Mouse (Mus musculus) forebrain, embryonic 13.5 days (tissue): Measurements from ENCODE around the gene Xrn2. TPM values are rescaled to one million over a fixed set of nuclear protein-coding genes. Genes with fewer than 3 reads are reported as not detected.

Experiments used
- ATAC-seq: fragments of 200-750 bp; cut with Nextera tagmentation; 2 replicates; pipeline ENCODE4 v1.8.0; 2017
- H3K27ac ChIP-seq: fragments of 300-500 bp; sonication (generic); 2 replicates; pipeline ENCODE4 v1.5.1; 2015; ENCODE audit warnings: inconsistent platforms, mild to moderate bottlenecking, moderate library complexity
- H3K27me3 ChIP-seq: fragments of 300-500 bp; sonication (generic); 2 replicates; pipeline ENCODE4 v1.6.1; 2015; ENCODE audit warnings: mild to moderate bottlenecking, inconsistent platforms
- H3K36me3 ChIP-seq: fragments of 300-500 bp; sonication (generic); 2 replicates; pipeline ENCODE4 v1.6.1; 2015; ENCODE audit warnings: mild to moderate bottlenecking, inconsistent platforms; ENCODE audit not compliant: poor library complexity, severe bottlenecking
- H3K4me1 ChIP-seq: fragments of 300-500 bp; sonication (generic); 2 replicates; pipeline ENCODE4 v1.6.1; 2015; ENCODE audit warnings: inconsistent platforms
- H3K4me2 ChIP-seq: fragments of 300-500 bp; sonication (generic); 2 replicates; pipeline ENCODE4 v1.6.1; 2015; ENCODE audit warnings: inconsistent platforms, mild to moderate bottlenecking, moderate library complexity
- H3K4me3 ChIP-seq: fragments of 300-500 bp; sonication (generic); 2 replicates; pipeline ENCODE4 v1.5.1; 2015; ENCODE audit warnings: mild to moderate bottlenecking, inconsistent platforms
- H3K9ac ChIP-seq: fragments of 300-500 bp; sonication (generic); 2 replicates; pipeline ENCODE4 v1.6.1; 2015; ENCODE audit warnings: mild to moderate bottlenecking, inconsistent platforms
- H3K9me3 ChIP-seq: fragments of 300-500 bp; sonication (generic); replicated peaks from 2 replicates; pipeline ENCODE4 v1.6.1; 2016; ENCODE audit warnings: inconsistent platforms
- WGBS: fragments of 180-500 bp; shearing (Covaris S2); methylation state at CpG from one replicate; pipeline ENCODE4 v1.1.7; 2015; 5-methylcytosine and 5-hydroxymethylcytosine counted together
- polyA plus RNA-seq: library from polyadenylated mRNA; unstranded; fragments of >200 nt; fragmentation: Nextera tagmentation; extraction: Ambion mirVana; gene quantifications from 2 replicates; pipeline ENCODE4 v1.2.1, GENCODE M21; 2015

Gene Xrn2
- 86.8 and 95.3 TPM in 2 replicates for polyA plus RNA-seq

- Histone ChIP-seq H3K36me3 (no peaks in the 10 kb centered on the region), H3K9ac (peak within 1 kb of the TSS; percentile 84), H3K27ac (peak within 1 kb of the TSS; percentile 99), H3K4me3 (peak within 1 kb of the TSS; percentile 70), H3K4me2 (peak within 1 kb of the TSS; percentile 56), H3K27me3 (no peaks in the 10 kb centered on the region), H3K9me3 (no peaks in the 10 kb centered on the region), H3K4me1 (peaks cover 25% of the 10 kb centered on the region)
- peak; percentile 97 for ATAC-seq
- under 1% methylated on average over 37 of the region's 37 CpGs for WGBS
These were observed at the start of gene Xrn2 for GRCm38 (mm10) chr2:147012623-147013184. Gene Xrn2, plus strand, starts transcription at chr2:147012996.

- Histone ChIP-seq H3K27ac (no peak overlapping the region), H3K9ac (no peak overlapping the region), H3K4me3 (no peak overlapping the region), H3K36me3 (no peaks in the 10 kb centered on the region), H3K9me3 (no peaks in the 10 kb centered on the region), H3K4me2 (no peak overlapping the region), H3K27me3 (no peaks in the 10 kb centered on the region), H3K4me1 (no peaks in the 10 kb centered on the region)
- ATAC-seq: no peak
- 87% methylated on average over 3 of the region's 3 CpGs for WGBS
These were observed 37.8 kb upstream of the Xrn2 start for GRCm38 (mm10) chr2:146975024-146975423.

DNA sequence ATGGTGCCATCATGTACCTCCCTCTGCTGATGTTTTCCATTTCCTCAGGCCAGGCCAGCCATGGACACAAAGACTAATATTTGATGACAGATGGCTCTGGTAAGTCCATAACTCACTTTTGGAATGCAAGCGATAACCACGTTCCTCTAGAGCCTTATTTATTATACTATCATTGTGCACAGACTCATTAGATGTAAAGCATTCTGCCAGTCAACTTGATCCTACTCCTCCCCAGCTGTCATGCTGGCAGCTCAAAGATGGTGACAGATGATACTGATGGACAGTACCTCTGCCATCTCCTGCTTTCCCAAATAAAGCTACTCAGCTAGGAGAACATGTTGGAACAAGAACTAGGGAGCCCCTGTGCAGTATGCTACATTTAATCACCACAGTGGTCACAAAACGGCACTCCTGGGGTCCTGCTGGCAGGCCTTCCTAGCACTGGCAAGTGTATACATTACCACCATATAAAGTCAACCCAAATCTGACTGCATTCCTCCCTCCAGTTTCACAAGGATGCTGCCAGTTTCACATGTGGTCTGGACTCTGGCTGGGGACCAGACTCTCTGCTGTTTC, 37.3 kb upstream of the Xrn2 start:
- no peak overlapping the region for H3K4me2 ChIP-seq
- H3K9ac ChIP-seq: no peak overlapping the region
- no peaks in the 10 kb centered on the region for H3K36me3 ChIP-seq
- no peak overlapping the region for H3K4me3 ChIP-seq
- H3K4me1 ChIP-seq: no peaks in the 10 kb centered on the region
- no peaks in the 10 kb centered on the region for H3K27me3 ChIP-seq
- ATAC-seq: no peak
- H3K27ac ChIP-seq: no peak overlapping the region
- WGBS: 80% methylated on average over 3 of the region's 3 CpGs
- H3K9me3 ChIP-seq: no peaks in the 10 kb centered on the region

DNA sequence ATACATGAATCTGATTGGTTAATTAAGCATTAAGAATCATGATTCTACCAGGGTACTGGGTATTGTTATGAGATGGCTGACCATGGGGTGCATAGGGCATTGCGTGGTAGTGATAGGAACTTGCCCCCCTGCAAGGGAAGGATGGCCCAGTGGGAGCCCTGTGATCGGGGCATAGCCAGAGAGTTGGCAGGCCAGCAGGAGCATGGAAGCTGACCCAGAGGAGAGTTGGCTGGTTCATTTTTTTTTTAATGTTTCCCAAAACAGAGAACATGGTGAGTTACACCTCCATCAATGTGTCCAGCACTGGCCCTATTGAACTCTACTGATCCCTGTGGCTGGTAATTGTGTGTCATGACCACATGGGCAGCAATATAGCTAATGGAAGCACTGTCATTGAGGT, 30.0 kb upstream of the Xrn2 start:
- H3K36me3 ChIP-seq: no peaks in the 10 kb centered on the region
- H3K4me2 ChIP-seq: no peak overlapping the region
- WGBS: 91% methylated on average over 2 of the region's 2 CpGs
- no peak overlapping the region for H3K27ac ChIP-seq
- H3K27me3 ChIP-seq: no peaks in the 10 kb centered on the region
- no peak overlapping the region for H3K9ac ChIP-seq
- H3K9me3 ChIP-seq: no peaks in the 10 kb centered on the region
- H3K4me3 ChIP-seq: no peak overlapping the region
- no peak for ATAC-seq
- peaks cover 6% of the 10 kb centered on the region; the same call in 1 of the 2 replicates for H3K4me1 ChIP-seq

DNA sequence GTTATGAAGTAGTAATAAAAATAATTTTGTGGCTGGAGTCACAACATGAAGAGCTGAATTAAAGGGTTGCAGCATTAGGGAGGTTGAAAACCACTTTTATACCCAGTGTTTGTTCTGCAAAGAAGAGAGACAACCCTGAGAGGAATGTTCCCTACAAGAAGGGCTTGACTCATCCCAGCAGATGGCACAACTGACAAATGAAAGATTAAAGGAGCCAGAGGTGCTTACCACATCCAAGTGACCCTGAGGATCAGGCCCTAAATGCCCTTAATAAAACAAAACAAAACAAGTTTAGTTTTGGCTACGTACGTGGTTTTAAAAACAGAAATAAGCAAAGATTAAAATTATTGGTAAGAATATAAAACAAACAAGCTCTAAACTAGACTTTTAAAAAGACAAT, 28.0 kb upstream of the Xrn2 start:
- Histone ChIP-seq H3K27ac (no peak overlapping the region), H3K9ac (no peak overlapping the region), H3K36me3 (no peaks in the 10 kb centered on the region), H3K9me3 (no peaks in the 10 kb centered on the region), H3K4me2 (no peak overlapping the region), H3K4me3 (no peak overlapping the region), H3K4me1 (peaks cover 6% of the 10 kb centered on the region; the same call in 1 of the 2 replicates), H3K27me3 (no peaks in the 10 kb centered on the region)
- WGBS: 95% methylated on average over 2 of the region's 2 CpGs
- ATAC-seq: no peak

DNA sequence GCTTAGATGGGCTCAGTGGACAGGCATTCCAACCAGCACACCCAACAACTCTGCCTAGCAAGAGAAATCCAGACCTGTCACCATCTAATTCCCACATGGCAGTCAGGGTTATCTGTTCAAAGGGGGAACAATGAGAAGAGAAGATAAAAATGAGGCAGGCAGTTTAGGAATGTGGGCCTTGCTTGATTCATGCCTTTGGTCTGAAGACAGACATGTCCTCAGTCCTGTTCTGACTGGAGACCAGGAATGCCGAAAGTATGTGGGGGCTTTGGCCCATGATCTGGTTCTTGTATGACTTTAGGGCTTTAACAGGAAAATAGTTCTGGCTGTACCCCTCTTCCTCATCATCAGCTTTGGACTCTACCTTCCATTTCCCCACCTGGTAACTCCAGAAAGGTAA, 27.0 kb upstream of the Xrn2 start:
- no peak overlapping the region for H3K9ac ChIP-seq
- no peak overlapping the region for H3K4me2 ChIP-seq
- H3K36me3 ChIP-seq: no peaks in the 10 kb centered on the region
- H3K4me3 ChIP-seq: no peak overlapping the region
- 100% methylated on average over 1 of the region's 1 CpGs for WGBS
- no peaks in the 10 kb centered on the region for H3K9me3 ChIP-seq
- H3K4me1 ChIP-seq: peaks cover 6% of the 10 kb centered on the region; the same call in 1 of the 2 replicates
- H3K27ac ChIP-seq: no peak overlapping the region
- no peaks in the 10 kb centered on the region for H3K27me3 ChIP-seq
- no peak for ATAC-seq

GRCm38 (mm10) chr2:146986429-146986828, 26.4 kb upstream of the Xrn2 start:
- H3K4me2 ChIP-seq: no peak overlapping the region
- ATAC-seq: no peak
- H3K9ac ChIP-seq: no peak overlapping the region
- no peak overlapping the region for H3K27ac ChIP-seq
- peaks cover 3% of the 10 kb centered on the region; the same call in 1 of the 2 replicates for H3K4me1 ChIP-seq
- H3K36me3 ChIP-seq: no peaks in the 10 kb centered on the region
- H3K4me3 ChIP-seq: no peak overlapping the region
- H3K9me3 ChIP-seq: no peaks in the 10 kb centered on the region
- no peaks in the 10 kb centered on the region for H3K27me3 ChIP-seq

DNA sequence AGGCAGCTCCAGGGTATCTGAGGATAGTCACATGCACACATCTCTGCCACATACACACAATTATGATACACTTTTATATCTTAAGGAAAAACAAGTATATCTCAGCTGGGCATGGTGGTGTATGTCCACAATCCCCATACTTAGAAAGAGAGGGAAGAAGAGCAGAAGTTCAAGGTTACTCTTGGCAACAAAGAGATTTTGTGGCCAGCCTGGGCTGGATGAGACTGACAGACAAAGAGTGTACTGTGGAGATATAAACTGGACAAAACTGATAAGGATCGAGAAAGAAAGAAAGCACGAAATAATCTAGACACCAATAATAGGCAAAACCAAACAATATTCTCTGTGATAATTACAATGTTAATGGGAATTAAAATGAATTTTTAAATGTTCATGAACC, 5.5 kb upstream of the Xrn2 start:
- no peak for ATAC-seq
- Histone ChIP-seq H3K27ac (no peak overlapping the region), H3K4me2 (no peak overlapping the region), H3K9me3 (no peaks in the 10 kb centered on the region), H3K4me3 (no peak overlapping the region), H3K9ac (no peak overlapping the region), H3K36me3 (no peaks in the 10 kb centered on the region), H3K4me1 (peaks cover 9% of the 10 kb centered on the region), H3K27me3 (no peaks in the 10 kb centered on the region)
- WGBS: 96% methylated on average over 2 of the region's 2 CpGs

- H3K36me3 ChIP-seq: no peaks in the 10 kb centered on the region
- no peak overlapping the region for H3K9ac ChIP-seq
- H3K9me3 ChIP-seq: no peaks in the 10 kb centered on the region
- H3K4me1 ChIP-seq: peaks cover 12% of the 10 kb centered on the region
- no peak overlapping the region for H3K27ac ChIP-seq
- no peaks in the 10 kb centered on the region for H3K27me3 ChIP-seq
- H3K4me3 ChIP-seq: no peak overlapping the region
- no peak for ATAC-seq
- H3K4me2 ChIP-seq: no peak overlapping the region
These were observed 3.7 kb upstream of the Xrn2 start for GRCm38 (mm10) chr2:147009084-147009483.

DNA sequence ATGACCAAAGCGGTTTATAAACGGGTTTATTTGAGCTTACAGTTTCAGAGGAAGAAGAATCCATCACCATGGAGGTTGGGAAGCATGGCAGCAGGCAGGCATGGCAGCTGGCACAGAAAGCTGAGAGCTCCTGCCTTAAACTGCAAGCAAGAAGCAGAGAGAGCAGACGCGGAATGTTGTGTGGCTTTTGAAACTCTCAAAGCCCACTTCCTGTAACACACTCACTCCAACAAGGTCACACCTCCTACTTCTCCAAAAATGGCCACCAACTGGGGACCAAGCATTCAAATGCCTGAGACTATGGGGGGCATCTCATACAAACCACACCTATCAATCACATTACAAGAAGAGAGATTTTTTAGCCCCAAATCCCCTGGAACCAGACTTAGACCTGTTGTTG, 2.7 kb upstream of the Xrn2 start:
- 94% methylated on average over 4 of the region's 4 CpGs for WGBS

GRCm38 (mm10) chr2:147010952-147011351, 1.8 kb upstream of the Xrn2 start:
- WGBS: 96% methylated on average over 9 of the region's 9 CpGs
- no peak for ATAC-seq

More for the DNA sequence above, 2.7 kb upstream of the Xrn2 start:
- no peak overlapping the region for H3K9ac ChIP-seq
- no peak overlapping the region for H3K4me2 ChIP-seq
- ATAC-seq: no peak
- H3K9me3 ChIP-seq: no peaks in the 10 kb centered on the region
- no peak overlapping the region for H3K27ac ChIP-seq
- no peaks in the 10 kb centered on the region for H3K36me3 ChIP-seq
- no peaks in the 10 kb centered on the region for H3K27me3 ChIP-seq
- H3K4me1 ChIP-seq: peaks cover 23% of the 10 kb centered on the region
- no peak overlapping the region for H3K4me3 ChIP-seq

GRCm38 (mm10) chr2:147011474-147012140, 1.2 kb upstream of the Xrn2 start:
- H3K4me3 ChIP-seq: peak overlapping the region; percentile 70
- H3K27ac ChIP-seq: peak overlapping the region; percentile 99; the same call in 1 of the 2 replicates
- H3K4me1 ChIP-seq: peaks cover 25% of the 10 kb centered on the region
- no peak for ATAC-seq
- peak overlapping the region; percentile 56 for H3K4me2 ChIP-seq
- no peaks in the 10 kb centered on the region for H3K27me3 ChIP-seq
- no peaks in the 10 kb centered on the region for H3K9me3 ChIP-seq
- 79% methylated on average over 3 of the region's 3 CpGs for whole genome bisulfite sequencing
- peak overlapping the region; percentile 84; the same call in 1 of the 2 replicates for H3K9ac ChIP-seq
- H3K36me3 ChIP-seq: no peaks in the 10 kb centered on the region

More at GRCm38 (mm10) chr2:147010952-147011351, 1.8 kb upstream of the Xrn2 start:
- Histone ChIP-seq H3K36me3 (no peaks in the 10 kb centered on the region), H3K4me1 (peaks cover 25% of the 10 kb centered on the region), H3K27me3 (no peaks in the 10 kb centered on the region), H3K9ac (no peak overlapping the region), H3K27ac (no peak overlapping the region), H3K4me3 (no peak overlapping the region), H3K9me3 (no peaks in the 10 kb centered on the region), H3K4me2 (no peak overlapping the region)
